Comparison of ENCODE assay signal across 10 mouse cellular contexts in genomic region chrX:77796916-77797315, GRCm38 (mm10). TPM values are rescaled to one million over a fixed set of nuclear protein-coding genes. Genes with fewer than 3 reads are reported as not detected.
DNase-seq lines count a peak whose midpoint lies in the region; ATAC-seq and TF ChIP-seq lines count a peak whose summit lies in the region.
"Had no signal": no experiment of that assay in that cellular context is flagged by ENCODE, and none has a peak within 500 bp of the region (broad histone marks: within the 10 kb centered on the region; RNA-seq: fewer than 3 reads in every experiment).

No protein-coding gene starts in this region.

- no peak for TF ChIP-seq CTCF in ES-Bruce4 (IDR thresholded peaks at IDR 0.05; ENCODE audit: low read depth, low read length)
- TF ChIP-seq CTCF in forebrain, postnatal 0 days (IDR thresholded peaks at IDR 0.05; ENCODE audit: low read depth), result peak; percentile 11; the same call in 1 of the 2 replicates

- no peak for TF ChIP-seq EP300 in ES-Bruce4 (IDR thresholded peaks at IDR 0.05; ENCODE audit: insufficient read depth, low read depth, low read length)

- H3K4me3 ChIP-seq in hindbrain, embryonic 10.5 days, result peak overlapping the region; percentile 65; the same call in 1 of the 2 replicates
- H3K4me3 ChIP-seq in hindbrain, embryonic 11.5 days (ENCODE audit: low read depth, low read length), result no peak overlapping the region
- no peak overlapping the region; the same call in 1 of the 2 replicates for H3K4me3 ChIP-seq in ES-Bruce4 (ENCODE audit: low read depth, low read length)
- peak overlapping the region; percentile 56; the same call in 1 of the 2 replicates for H3K4me3 ChIP-seq in forebrain, postnatal 0 days (ENCODE audit: low read depth, low read length)
- peak overlapping the region; percentile 60; the same call in 1 of the 2 replicates for H3K4me3 ChIP-seq in midbrain, embryonic 13.5 days (replicated peaks)

- H3K27me3 ChIP-seq in hindbrain, embryonic 10.5 days (ENCODE audit: insufficient read depth, poor library complexity, severe bottlenecking), result no peaks in the 10 kb centered on the region
- no peaks in the 10 kb centered on the region for H3K27me3 ChIP-seq in hindbrain, embryonic 11.5 days (ENCODE audit: control insufficient read depth, insufficient read depth, low read length)
- H3K27me3 ChIP-seq in ES-Bruce4 (ENCODE audit: control insufficient read depth, insufficient read depth, low read length, poor library complexity, severe bottlenecking), result no peaks in the 10 kb centered on the region
- no peaks in the 10 kb centered on the region for H3K27me3 ChIP-seq in forebrain, postnatal 0 days (ENCODE audit: insufficient read depth, low read length)
- no peaks in the 10 kb centered on the region for H3K27me3 ChIP-seq in midbrain, embryonic 13.5 days

- no peaks in the 10 kb centered on the region for H3K36me3 ChIP-seq in hindbrain, embryonic 10.5 days
- no peaks in the 10 kb centered on the region for H3K36me3 ChIP-seq in hindbrain, embryonic 11.5 days (ENCODE audit: control insufficient read depth, insufficient read depth, low read length)
- no peaks in the 10 kb centered on the region for H3K36me3 ChIP-seq in ES-Bruce4 (ENCODE audit: control insufficient read depth, insufficient read depth, low read length, poor library complexity, severe bottlenecking)
- no peaks in the 10 kb centered on the region for H3K36me3 ChIP-seq in forebrain, postnatal 0 days (ENCODE audit: insufficient read depth)
- H3K36me3 ChIP-seq in midbrain, embryonic 13.5 days, result no peaks in the 10 kb centered on the region

- H3K9me3 ChIP-seq in hindbrain, embryonic 10.5 days, result no peaks in the 10 kb centered on the region; the same call in 1 of the 2 replicates
- no peaks in the 10 kb centered on the region for H3K9me3 ChIP-seq in hindbrain, embryonic 11.5 days (ENCODE audit: control insufficient read depth, low read length)
- H3K9me3 ChIP-seq in ES-Bruce4 (replicated peaks; ENCODE audit: control insufficient read depth, insufficient read depth, low read length, poor library complexity, severe bottlenecking), result no peaks in the 10 kb centered on the region
- no peaks in the 10 kb centered on the region for H3K9me3 ChIP-seq in forebrain, postnatal 0 days (ENCODE audit: low read length)
- no peaks in the 10 kb centered on the region for H3K9me3 ChIP-seq in midbrain, embryonic 13.5 days

- no peak for DNase-seq in hindbrain, embryonic 10.5 days (ENCODE audit: low spot score)
- no peak for DNase-seq in hindbrain, embryonic 11.5 days (ENCODE audit: low spot score)
- peak; percentile 4 for DNase-seq in forebrain, postnatal 0 days
- DNase-seq in ovary, adult 18-20 months (ENCODE audit: low spot score), result no peak
- no peak for DNase-seq in right cerebral cortex, adult 2 months (ENCODE audit: low spot score in 2 of 2)

- ATAC-seq in hindbrain, embryonic 11.5 days (ENCODE audit: low FRiP score), result no peak
- no peak for ATAC-seq in forebrain, postnatal 0 days
- no peak for ATAC-seq in midbrain, embryonic 13.5 days
- ATAC-seq in frontal cortex, adult (ENCODE audit: low TSS enrichment), result no peak

- H3K4me2 ChIP-seq in hindbrain, embryonic 11.5 days (replicated peaks; ENCODE audit: low read depth, low read length), result no peak overlapping the region
- peak overlapping the region; percentile 57; the same call in 1 of the 2 replicates for H3K4me2 ChIP-seq in forebrain, postnatal 0 days (ENCODE audit: low read depth)
- H3K4me2 ChIP-seq in midbrain, embryonic 13.5 days (replicated peaks), result peak overlapping the region; percentile 65

- WGBS in hindbrain, embryonic 10.5 days, result 76% methylated on average over 1 of the region's 1 CpGs
- 72% methylated on average over 1 of the region's 1 CpGs for WGBS in hindbrain, embryonic 11.5 days
- 61% methylated on average over 1 of the region's 1 CpGs for WGBS in forebrain, postnatal 0 days
- 65% methylated on average over 1 of the region's 1 CpGs for WGBS in midbrain, embryonic 13.5 days

- peaks cover 4% of the 10 kb centered on the region; the same call in 1 of the 2 replicates for H3K4me1 ChIP-seq in hindbrain, embryonic 10.5 days (replicated peaks)
- H3K4me1 ChIP-seq in hindbrain, embryonic 11.5 days (replicated peaks; ENCODE audit: control insufficient read depth, insufficient read depth, low read length), result no peaks in the 10 kb centered on the region
- no peaks in the 10 kb centered on the region for H3K4me1 ChIP-seq in ES-Bruce4 (ENCODE audit: control insufficient read depth, insufficient read depth, low read length)
- H3K4me1 ChIP-seq in forebrain, postnatal 0 days (ENCODE audit: insufficient read depth), result no peaks in the 10 kb centered on the region
- H3K4me1 ChIP-seq in midbrain, embryonic 13.5 days (replicated peaks), result peaks cover 20% of the 10 kb centered on the region

- TF ChIP-seq POLR2A in ES-Bruce4 (IDR thresholded peaks at IDR 0.05; ENCODE audit: insufficient read depth, low read length), result no peak

- H3K27ac ChIP-seq in hindbrain, embryonic 10.5 days, result no peak overlapping the region
- H3K27ac ChIP-seq in hindbrain, embryonic 11.5 days (ENCODE audit: low read depth, low read length), result no peak overlapping the region
- no peak overlapping the region for H3K27ac ChIP-seq in ES-Bruce4 (ENCODE audit: insufficient read depth, low read length)
- H3K27ac ChIP-seq in forebrain, postnatal 0 days (ENCODE audit: low read depth, low read length), result no peak overlapping the region
- no peak overlapping the region for H3K27ac ChIP-seq in midbrain, embryonic 13.5 days

- no peak overlapping the region for H3K9ac ChIP-seq in hindbrain, embryonic 11.5 days (ENCODE audit: low read depth, low read length)
- peak overlapping the region; percentile 57 for H3K9ac ChIP-seq in ES-Bruce4 (ENCODE audit: low read depth, poor library complexity, severe bottlenecking)
- H3K9ac ChIP-seq in forebrain, postnatal 0 days, result no peak overlapping the region
- no peak overlapping the region for H3K9ac ChIP-seq in midbrain, embryonic 13.5 days (replicated peaks)

RNA-seq across cellular contexts. Expression of gene Prkx, which starts 0.8 kb away (rescaled TPM):
- 14.4 and 15.4 TPM in 2 replicates for polyA plus RNA-seq in hindbrain, embryonic 10.5 days (2016; fragmentation: Nextera tagmentation; extraction: Ambion mirVana)
- polyA plus RNA-seq in hindbrain, embryonic 11.5 days (2014; fragmentation: Nextera tagmentation; extraction: Ambion mirVana), result 21.2 and 22.2 TPM in 2 replicates
- polyA plus RNA-seq in ES-Bruce4 (2011; ENCODE audit: insufficient read depth, insufficient read length, low read depth, missing spikeins), result 20.6 and 21.5 TPM in 2 replicates
- 20.9 and 27.4 TPM in 2 replicates for total RNA-seq in forebrain, postnatal 0 days (2014; rRNA removed)
- polyA plus RNA-seq in forebrain, postnatal 0 days (2015; fragmentation: Nextera tagmentation; extraction: Ambion mirVana), result 18.2 and 21.7 TPM in 2 replicates
- 27.2 and 27.9 TPM in 2 replicates for polyA plus RNA-seq in midbrain, embryonic 13.5 days (2015; fragmentation: Nextera tagmentation; extraction: Ambion mirVana)

RNA-seq across cellular contexts. Expression of gene Pbsn, which starts 56.5 kb away (rescaled TPM):
- not detected in 2 replicates for polyA plus RNA-seq in hindbrain, embryonic 10.5 days (2016; fragmentation: Nextera tagmentation; extraction: Ambion mirVana)
- polyA plus RNA-seq in hindbrain, embryonic 11.5 days (2014; fragmentation: Nextera tagmentation; extraction: Ambion mirVana), result not detected in 2 replicates
- polyA plus RNA-seq in ES-Bruce4 (2011; ENCODE audit: insufficient read depth, insufficient read length, low read depth, missing spikeins), result not detected in 2 replicates
- total RNA-seq in forebrain, postnatal 0 days (2014; rRNA removed), result not detected in 2 replicates
- not detected in 2 replicates for polyA plus RNA-seq in forebrain, postnatal 0 days (2015; fragmentation: Nextera tagmentation; extraction: Ambion mirVana)
- not detected in 2 replicates for polyA plus RNA-seq in midbrain, embryonic 13.5 days (2015; fragmentation: Nextera tagmentation; extraction: Ambion mirVana)
- total RNA-seq: heart, adult 8-10 months; left cerebral cortex, postnatal 25 days had no signal

Comparison
In these comparisons a context has a peak if more than half of its experiments do, and no peak if none do; other contexts are left out.
1. H3K4me3 ChIP-seq: peak in hindbrain, embryonic 10.5 days (single experiment), forebrain, postnatal 0 days (single experiment) and midbrain, embryonic 13.5 days (single experiment); none in hindbrain, embryonic 11.5 days (single experiment) and ES-Bruce4 (single experiment).